Mouse (Mus musculus) bone marrow, adult 2 months (tissue): ENCODE measurements at regions not wholly inside any gene's neighbourhood (a gene's known extent, or its start where the extent isn't known, plus 50 kb on each side); places are given as distances from the start of the nearest gene placed in this dataset.

ENCODE experiments used
- CTCF ChIP-seq: fragments of 200-500 bp; IDR thresholded peaks from 2 replicates; pipeline ENCODE4 v1.5.1; 2011; ENCODE audit warnings: low read length, control low read depth; ENCODE audit not compliant: control insufficient read depth, insufficient read depth
- POLR2A ChIP-seq: fragments of 200-500 bp; IDR thresholded peaks from 2 replicates; pipeline ENCODE4 v1.6.1; 2011; ENCODE audit warnings: low read depth, mild to moderate bottlenecking, control low read depth, low read length, borderline replicate concordance; ENCODE audit not compliant: control insufficient read depth

GRCm38 (mm10) chr8:8774496-8775015 lies 84.2 kb upstream of the Arglu1 start:
- TF ChIP-seq POLR2A, result no peak
- no peak for TF ChIP-seq CTCF
